Mouse (Mus musculus) frontal cortex, postnatal 10 days (tissue): ENCODE measurements around the gene Btbd35f30.
"Not testable (repeated sequence)": the region's sequence is repeated elsewhere in the genome, so short reads cannot be mapped to it uniquely, and the experiment has no call there.

Experiments
- DNase-seq, 2 experiments: peaks; one replicate each; pipeline ENCODE4 v3.0.0; 2022; ENCODE audit warnings: low spot score in 2 of 2, mixed read lengths in 1 of 2

Gene Btbd35f30

GRCm38 (mm10) chrX:32894325-32894724, at the start of gene Btbd35f30:
Btbd35f30 (plus strand) TSS chrX:32894625.
- DNase-seq: not testable (repeated sequence)

DNA sequence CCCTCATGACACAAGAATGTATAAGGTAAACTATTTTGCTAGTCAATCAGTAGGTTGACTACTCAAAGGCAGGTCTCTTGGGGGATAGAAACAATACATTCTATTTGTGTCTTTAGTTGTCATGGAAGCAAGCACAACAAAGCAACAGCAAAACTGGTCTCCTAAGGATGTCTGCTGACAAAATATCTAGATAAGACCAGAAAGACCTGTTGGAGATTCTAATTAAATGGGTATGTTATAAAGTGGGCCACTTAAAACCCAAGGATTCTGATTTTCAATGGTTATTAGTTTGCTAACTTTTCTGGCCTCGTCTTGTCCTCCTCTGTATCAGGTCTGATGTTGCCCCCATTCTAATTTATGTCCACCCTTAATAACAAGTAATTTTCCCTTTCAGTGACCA, 47.0 kb downstream of the Btbd35f30 start, which contains the start of gene Gm21789:
Gm21789 (plus strand) TSS at position 301 of the 400 bp plus-strand sequence.
- DNase-seq: not testable (repeated sequence)
